Mouse (Mus musculus) lung, embryonic 16.5 days (tissue): Measurements from ENCODE around the gene Lrguk. TPM values are rescaled to one million over a fixed set of nuclear protein-coding genes. Genes with fewer than 3 reads are reported as not detected.

Experiments used
- ATAC-seq: fragments of 200-750 bp; cut with Nextera tagmentation; 2 replicates; pipeline ENCODE4 v1.8.0; 2017; ENCODE audit warnings: low read depth, mild to moderate bottlenecking, moderate library complexity
- H3K27ac ChIP-seq: fragments of 300-500 bp; sonication (generic); 2 replicates; pipeline ENCODE4 v1.5.1; 2014; ENCODE audit warnings: mild to moderate bottlenecking, control low read depth, low read length
- H3K27me3 ChIP-seq: fragments of 300-500 bp; sonication (generic); 2 replicates; pipeline ENCODE4 v1.6.1; 2014; ENCODE audit warnings: low read depth, low read length, mixed read lengths; ENCODE audit not compliant: control insufficient read depth, insufficient read depth
- H3K36me3 ChIP-seq: fragments of 300-500 bp; sonication (generic); 2 replicates; pipeline ENCODE4 v1.6.1; 2014; ENCODE audit warnings: low read length; ENCODE audit not compliant: control insufficient read depth, insufficient read depth
- H3K4me1 ChIP-seq: fragments of 300-500 bp; sonication (generic); replicated peaks from 2 replicates; pipeline ENCODE4 v1.6.1; 2014; ENCODE audit warnings: low read length, mixed read lengths; ENCODE audit not compliant: control insufficient read depth, insufficient read depth
- H3K4me2 ChIP-seq: fragments of 300-500 bp; sonication (generic); 2 replicates; pipeline ENCODE4 v1.6.1; 2014; ENCODE audit warnings: low read depth, low read length, control low read depth
- H3K4me3 ChIP-seq: fragments of 300-500 bp; sonication (generic); 2 replicates; pipeline ENCODE4 v1.5.1; 2014; ENCODE audit warnings: mild to moderate bottlenecking, low read length, control low read depth
- H3K9ac ChIP-seq: fragments of 300-500 bp; sonication (generic); 2 replicates; pipeline ENCODE4 v1.6.1; 2014; ENCODE audit warnings: low read length, control low read depth
- H3K9me3 ChIP-seq: fragments of 300-500 bp; sonication (generic); 2 replicates; pipeline ENCODE4 v1.6.1; 2016; ENCODE audit warnings: low read length; ENCODE audit not compliant: control insufficient read depth
- WGBS: fragments of 180-500 bp; shearing (Covaris S2); extraction: QIAGEN DNeasy Blood & Tissue Kit; methylation state at CpG from one replicate; pipeline ENCODE4 v1.1.7; 2014; 5-methylcytosine and 5-hydroxymethylcytosine counted together
- polyA plus RNA-seq: library from polyadenylated mRNA; unstranded; fragments of >200 nt; fragmentation: Nextera tagmentation; extraction: Ambion mirVana; gene quantifications from 2 replicates; pipeline ENCODE4 v1.2.1, GENCODE M21; 2015

Gene Lrguk
- polyA plus RNA-seq, 1 experiment from 2014 or later: 2.8 TPM

GRCm38 (mm10) chr6:34111406-34111805 lies 82.2 kb downstream of the Lrguk start:
- Histone ChIP-seq H3K4me1 (no peaks in the 10 kb centered on the region), H3K4me2 (no peak overlapping the region), H3K9ac (no peak overlapping the region), H3K36me3 (no peaks in the 10 kb centered on the region), H3K4me3 (no peak overlapping the region), H3K9me3 (no peaks in the 10 kb centered on the region), H3K27me3 (no peaks in the 10 kb centered on the region), H3K27ac (no peak overlapping the region)
- WGBS: 55% methylated on average over 6 of the region's 6 CpGs
- no peak for ATAC-seq

- WGBS: 86% methylated on average over 7 of the region's 7 CpGs
- no peak for ATAC-seq
These were observed 87.7 kb downstream of the Lrguk start for GRCm38 (mm10) chr6:34116838-34117478.

GRCm38 (mm10) chr6:34124401-34124800 lies 95.2 kb downstream of the Lrguk start:
- Histone ChIP-seq H3K36me3 (no peaks in the 10 kb centered on the region), H3K27me3 (no peaks in the 10 kb centered on the region), H3K27ac (no peak overlapping the region), H3K4me3 (no peak overlapping the region), H3K9me3 (no peaks in the 10 kb centered on the region), H3K4me1 (no peaks in the 10 kb centered on the region), H3K4me2 (no peak overlapping the region), H3K9ac (no peak overlapping the region)
- ATAC-seq: 0 out of 2 replicates have a peak, but pooled peaks have one; percentile 17
- WGBS: 64% methylated on average over 2 of the region's 2 CpGs

More at GRCm38 (mm10) chr6:34116838-34117478, 87.7 kb downstream of the Lrguk start:
- Histone ChIP-seq H3K9ac (no peak overlapping the region), H3K4me2 (no peak overlapping the region), H3K9me3 (no peaks in the 10 kb centered on the region), H3K4me1 (no peaks in the 10 kb centered on the region), H3K4me3 (no peak overlapping the region), H3K27me3 (no peaks in the 10 kb centered on the region), H3K27ac (no peak overlapping the region), H3K36me3 (no peaks in the 10 kb centered on the region)

GRCm38 (mm10) chr6:34129261-34129660 lies 100.0 kb downstream of the Lrguk start:
- no peak for ATAC-seq
- Histone ChIP-seq H3K36me3 (no peaks in the 10 kb centered on the region), H3K27me3 (no peaks in the 10 kb centered on the region), H3K9me3 (no peaks in the 10 kb centered on the region), H3K4me1 (no peaks in the 10 kb centered on the region), H3K9ac (no peak overlapping the region), H3K4me2 (no peak overlapping the region), H3K4me3 (no peak overlapping the region), H3K27ac (no peak overlapping the region)
- WGBS: 65% methylated on average over 2 of the region's 2 CpGs

- Histone ChIP-seq H3K4me1 (no peaks in the 10 kb centered on the region), H3K36me3 (no peaks in the 10 kb centered on the region), H3K9ac (no peak overlapping the region), H3K27ac (no peak overlapping the region), H3K9me3 (no peaks in the 10 kb centered on the region), H3K4me3 (no peak overlapping the region), H3K4me2 (no peak overlapping the region), H3K27me3 (no peaks in the 10 kb centered on the region)
- WGBS: 90% methylated on average over 9 of the region's 9 CpGs
- ATAC-seq: no peak
These were observed 103.1 kb downstream of the Lrguk start for GRCm38 (mm10) chr6:34132391-34132790.

- H3K9ac ChIP-seq: no peak overlapping the region
- H3K4me1 ChIP-seq: no peaks in the 10 kb centered on the region
- H3K9me3 ChIP-seq: no peaks in the 10 kb centered on the region
- no peak overlapping the region for H3K4me3 ChIP-seq
- H3K27ac ChIP-seq: no peak overlapping the region
- ATAC-seq: no peak
- 54% methylated on average over 3 of the region's 3 CpGs for WGBS
- H3K27me3 ChIP-seq: no peaks in the 10 kb centered on the region
- H3K4me2 ChIP-seq: no peak overlapping the region
- H3K36me3 ChIP-seq: no peaks in the 10 kb centered on the region
These were observed 109.1 kb downstream of the Lrguk start for GRCm38 (mm10) chr6:34138366-34138765.

GRCm38 (mm10) chr6:34142931-34143330 lies 113.7 kb downstream of the Lrguk start:
- no peak overlapping the region for H3K4me2 ChIP-seq
- H3K4me3 ChIP-seq: no peak overlapping the region
- no peak overlapping the region for H3K9ac ChIP-seq
- H3K4me1 ChIP-seq: peaks cover 4% of the 10 kb centered on the region; the same call in 1 of the 2 replicates
- ATAC-seq: no peak
- H3K9me3 ChIP-seq: peaks cover 3% of the 10 kb centered on the region; the same call in 1 of the 2 replicates
- H3K27ac ChIP-seq: no peak overlapping the region
- no peaks in the 10 kb centered on the region for H3K27me3 ChIP-seq
- WGBS: 75% methylated on average over 11 of the region's 11 CpGs
- no peaks in the 10 kb centered on the region for H3K36me3 ChIP-seq

- no peaks in the 10 kb centered on the region for H3K36me3 ChIP-seq
- no peak overlapping the region for H3K4me2 ChIP-seq
- H3K27ac ChIP-seq: peak overlapping the region; percentile 59
- peak; percentile 80 for ATAC-seq
- H3K9ac ChIP-seq: no peak overlapping the region
- H3K27me3 ChIP-seq: no peaks in the 10 kb centered on the region
- no peak overlapping the region for H3K4me3 ChIP-seq
- WGBS: 28% methylated on average over 6 of the region's 6 CpGs
- peaks cover 4% of the 10 kb centered on the region; the same call in 1 of the 2 replicates for H3K4me1 ChIP-seq
- peaks cover 3% of the 10 kb centered on the region; the same call in 1 of the 2 replicates for H3K9me3 ChIP-seq
These were observed 116.8 kb downstream of the Lrguk start for GRCm38 (mm10) chr6:34146042-34146441.

- Histone ChIP-seq H3K4me3 (no peak overlapping the region), H3K27me3 (no peaks in the 10 kb centered on the region), H3K9ac (no peak overlapping the region), H3K36me3 (no peaks in the 10 kb centered on the region; the same call in 1 of the 2 replicates), H3K4me1 (peaks cover 10% of the 10 kb centered on the region), H3K9me3 (peaks cover 3% of the 10 kb centered on the region; the same call in 1 of the 2 replicates), H3K27ac (no peak overlapping the region), H3K4me2 (no peak overlapping the region)
- ATAC-seq: no peak
- WGBS: 85% methylated on average over 3 of the region's 3 CpGs
These were observed 118.8 kb downstream of the Lrguk start for GRCm38 (mm10) chr6:34148021-34148420.
